Mouse (Mus musculus): ENCODE data around the gene Itga10. TPM values are rescaled to one million over a fixed set of nuclear protein-coding genes. Genes with fewer than 3 reads are reported as not detected.
A peak's percentile ranks its signal among the peaks of the same experiment; 100 is the strongest.

Itga10 gene
- polyA plus RNA-seq, 1 experiment from 2014 or later: 0.84 TPM

DNA sequence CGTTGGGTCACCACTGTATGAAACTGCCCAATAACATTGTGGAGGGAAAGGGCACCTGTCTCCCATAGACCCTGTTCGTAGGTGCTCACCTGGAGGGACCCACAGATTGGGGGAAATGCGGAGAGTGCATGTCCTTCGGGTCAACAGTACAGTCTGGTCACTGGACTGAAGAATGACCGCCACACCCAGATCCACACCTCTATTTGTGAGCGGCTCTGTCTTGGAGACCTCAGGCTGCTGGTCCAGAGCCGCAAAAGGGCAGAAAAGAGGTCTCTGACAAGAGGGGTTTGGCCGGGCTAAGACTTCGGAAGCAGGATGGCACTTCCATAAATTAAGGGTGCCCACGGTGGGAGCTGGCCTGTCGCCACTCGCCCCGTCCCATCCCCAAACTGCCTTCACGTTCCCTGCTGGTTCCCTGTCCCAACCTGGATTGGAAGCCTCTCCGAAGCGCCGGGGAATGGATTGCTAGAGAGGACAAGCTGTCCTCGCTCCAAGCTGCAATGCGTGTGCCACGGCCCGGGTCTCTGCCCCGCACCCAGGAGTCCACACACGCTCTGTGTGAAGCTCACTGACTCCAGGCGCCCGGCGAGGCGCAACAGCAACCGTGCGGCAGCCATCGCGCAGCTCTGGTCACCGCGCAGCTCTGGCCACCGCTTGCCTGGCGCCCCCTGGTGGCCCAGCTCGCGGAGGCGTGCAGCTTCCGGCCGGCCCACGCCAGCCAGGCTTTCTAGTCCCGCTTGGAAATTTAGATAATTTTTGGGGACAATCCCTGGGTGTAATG is 62.7 kb downstream of the Itga10 start, which contains the start of gene Nudt17:
Gene Nudt17, minus strand, starts transcription at position 660 of the 781 bp plus-strand sequence.
- H3K4me1 ChIP-seq: peaks cover 7% of the 10 kb centered on the region
- H3K4me2 ChIP-seq: peak within 1 kb of the TSS; percentile 90
- no peaks in the 10 kb centered on the region for H3K9me3 ChIP-seq
- H3K27ac ChIP-seq: no peak within 1 kb of the TSS
- peaks cover 56% of the 10 kb centered on the region for H3K36me3 ChIP-seq (replicated peaks)
- peak; percentile 92 for ATAC-seq (ENCODE audit: low FRiP score)
- H3K4me3 ChIP-seq (replicated peaks): peak within 1 kb of the TSS; percentile 49
- H3K9ac ChIP-seq: peak within 1 kb of the TSS; percentile 76
- H3K27me3 ChIP-seq: peaks cover 10% of the 10 kb centered on the region
- WGBS: 6% methylated on average over 42 of the region's 42 CpGs

DNA sequence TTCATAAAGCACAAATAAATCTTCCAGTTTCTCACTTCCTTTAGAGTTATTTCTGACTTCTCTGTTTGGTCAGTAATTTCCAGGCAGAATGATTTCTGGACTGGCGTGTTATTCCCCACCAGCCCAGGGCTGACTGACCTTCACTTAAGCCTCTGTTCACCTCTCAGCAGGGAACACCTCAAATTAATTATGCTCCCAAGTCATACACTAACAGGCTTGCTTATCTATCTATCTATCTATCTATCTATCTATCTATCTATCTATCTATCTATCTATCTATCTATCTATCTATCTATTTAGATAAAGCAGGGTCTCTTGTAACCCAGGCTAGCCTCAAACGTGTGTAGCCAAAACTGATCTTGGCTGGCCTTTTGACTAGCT is 63.3 kb downstream of the Itga10 start:
- peaks cover 7% of the 10 kb centered on the region for H3K4me1 ChIP-seq
- H3K4me3 ChIP-seq (replicated peaks): no peak overlapping the region
- no peak overlapping the region for H3K27ac ChIP-seq
- H3K9ac ChIP-seq: 0 out of 2 replicates have a peak overlapping the region, but pooled peaks have one; percentile 76
- H3K4me2 ChIP-seq: peak overlapping the region; percentile 90
- peaks cover 56% of the 10 kb centered on the region for H3K36me3 ChIP-seq (replicated peaks)
- no peaks in the 10 kb centered on the region for H3K9me3 ChIP-seq
- ATAC-seq (ENCODE audit: low FRiP score): peak; percentile 24; the same call in 1 of the 2 replicates
- peaks cover 10% of the 10 kb centered on the region for H3K27me3 ChIP-seq
- WGBS: 35% methylated on average over 2 of the region's 2 CpGs

Other genes starting within 250 kb of the Itga10 start
- not detected in 2 replicates for gene BC107364, start 193.3 kb upstream of the Itga10 start, polyA plus RNA-seq (2016; fragmentation: Nextera tagmentation; extraction: Ambion mirVana)
- 0.54 and 0.84 TPM in 2 replicates for gene Hfe2, start 120.4 kb upstream of the Itga10 start, polyA plus RNA-seq (2016; fragmentation: Nextera tagmentation; extraction: Ambion mirVana)
- gene Txnip, start 87.6 kb upstream of the Itga10 start, polyA plus RNA-seq (2016; fragmentation: Nextera tagmentation; extraction: Ambion mirVana): 40.4 and 40.8 TPM in 2 replicates
- 1.3 and 1.7 TPM in 2 replicates for gene Gm16253, start 68.6 kb upstream of the Itga10 start, polyA plus RNA-seq (2016; fragmentation: Nextera tagmentation; extraction: Ambion mirVana)
- gene Polr3gl, start 51.4 kb upstream of the Itga10 start, polyA plus RNA-seq (2016; fragmentation: Nextera tagmentation; extraction: Ambion mirVana): 40.1 and 40.7 TPM in 2 replicates
- 4.0 and 4.4 TPM in 2 replicates for gene Ankrd34a, start 48.9 kb upstream of the Itga10 start, polyA plus RNA-seq (2016; fragmentation: Nextera tagmentation; extraction: Ambion mirVana)
- gene Lix1l, start 44.4 kb upstream of the Itga10 start, polyA plus RNA-seq (2016; fragmentation: Nextera tagmentation; extraction: Ambion mirVana): 5.8 and 6.2 TPM in 2 replicates
- gene Rbm8a, start 15.7 kb upstream of the Itga10 start, polyA plus RNA-seq (2016; fragmentation: Nextera tagmentation; extraction: Ambion mirVana): 164 and 181 TPM in 2 replicates
- gene Pex11b, start 10.2 kb upstream of the Itga10 start, polyA plus RNA-seq (2016; fragmentation: Nextera tagmentation; extraction: Ambion mirVana): 42.1 and 43.3 TPM in 2 replicates
- 0.09 TPM in 1 of 2 replicates, not detected in the other for gene Gm42957, start 10.1 kb upstream of the Itga10 start, polyA plus RNA-seq (2016; fragmentation: Nextera tagmentation; extraction: Ambion mirVana)
- 0.51 and 0.77 TPM in 2 replicates for gene Ankrd35, start 24.5 kb downstream of the Itga10 start, polyA plus RNA-seq (2016; fragmentation: Nextera tagmentation; extraction: Ambion mirVana)
- gene Pias3, start 50.8 kb downstream of the Itga10 start, polyA plus RNA-seq (2016; fragmentation: Nextera tagmentation; extraction: Ambion mirVana): 42.2 and 43.4 TPM in 2 replicates
- gene Nudt17, start 63.0 kb downstream of the Itga10 start, polyA plus RNA-seq (2016; fragmentation: Nextera tagmentation; extraction: Ambion mirVana): 7.5 and 8.7 TPM in 2 replicates
- 42.1 and 43.0 TPM in 2 replicates for gene Polr3c, start 82.0 kb downstream of the Itga10 start, polyA plus RNA-seq (2016; fragmentation: Nextera tagmentation; extraction: Ambion mirVana)
- gene Rnf115, start 82.1 kb downstream of the Itga10 start, polyA plus RNA-seq (2016; fragmentation: Nextera tagmentation; extraction: Ambion mirVana): 79.9 and 86.2 TPM in 2 replicates
- gene Pdzk1, start 183.7 kb downstream of the Itga10 start, polyA plus RNA-seq (2016; fragmentation: Nextera tagmentation; extraction: Ambion mirVana): not detected in 2 replicates
- gene Cd160, start 183.8 kb downstream of the Itga10 start, polyA plus RNA-seq (2016; fragmentation: Nextera tagmentation; extraction: Ambion mirVana): 0.19 and 0.21 TPM in 2 replicates

Data from forebrain, embryonic 12.5 days (tissue).